Comparison of ENCODE assay signal across 19 mouse cellular contexts in the genomic region with DNA sequence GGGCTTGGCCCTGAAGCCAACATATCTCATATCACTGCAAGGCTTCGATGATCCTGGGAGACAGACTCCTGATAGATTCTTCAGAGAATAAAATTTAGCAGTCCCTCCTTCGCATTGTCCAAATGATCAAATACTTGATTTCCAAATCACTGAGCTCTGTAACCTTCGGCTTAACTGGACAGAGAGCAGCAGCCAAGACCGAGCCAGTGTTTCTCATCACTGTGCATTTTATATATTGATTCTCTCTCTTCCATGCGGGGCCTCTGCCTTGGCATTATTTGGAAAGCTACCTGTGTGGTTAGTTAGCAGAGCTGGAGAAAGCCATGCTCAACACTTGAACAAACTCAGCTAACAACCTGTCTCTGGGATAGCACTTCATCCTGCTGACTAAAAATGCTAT. TPM values are rescaled to one million over a fixed set of nuclear protein-coding genes. Genes with fewer than 3 reads are reported as not detected.
"Had no signal": no experiment of that assay in that cellular context is flagged by ENCODE, and none has a peak within 500 bp of the region (broad histone marks: within the 10 kb centered on the region; RNA-seq: fewer than 3 reads in every experiment).

No protein-coding gene starts in this region.

- H3K4me2 ChIP-seq: limb, embryonic 13.5 days; lung, embryonic 14.5 days; midbrain, embryonic 12.5 days; midbrain, embryonic 15.5 days had no signal

- H3K9ac ChIP-seq: limb, embryonic 13.5 days; liver, embryonic 14.5 days; liver, postnatal 0 days; lung, embryonic 14.5 days; midbrain, embryonic 12.5 days; midbrain, embryonic 15.5 days had no signal

- H3K27ac ChIP-seq: layer of hippocampus, adult 2 months; limb, embryonic 10.5 days; limb, embryonic 13.5 days; liver, embryonic 14.5 days; macrophage; midbrain, embryonic 12.5 days; midbrain, embryonic 15.5 days had no signal

- H3K4me3 ChIP-seq: layer of hippocampus, adult 2 months; limb, embryonic 10.5 days; limb, embryonic 13.5 days; midbrain, embryonic 12.5 days; midbrain, embryonic 15.5 days; myocyte had no signal

- DNase-seq: kidney, adult 9 months; kidney, postnatal 25 days; layer of hippocampus, adult 9-11 months; liver; liver, postnatal 0 days; lung, embryonic 14.5 days; thymus, adult 18-20 months; thymus, postnatal 36 days had no signal

- ATAC-seq: liver, postnatal 0 days; lung, postnatal 0 days; midbrain, embryonic 15.5 days had no signal

- H3K27me3 ChIP-seq: limb, embryonic 13.5 days; midbrain, embryonic 12.5 days; midbrain, embryonic 15.5 days had no signal

- H3K36me3 ChIP-seq: midbrain, embryonic 15.5 days had no signal

- H3K9me3 ChIP-seq: limb, embryonic 10.5 days; limb, embryonic 13.5 days; midbrain, embryonic 12.5 days; midbrain, embryonic 15.5 days had no signal

RNA-seq across cellular contexts. Expression of gene Bcar1, which starts 29.9 kb away (rescaled TPM):
- total RNA-seq: megakaryocyte, adult 5-6 weeks; monocyte, adult 5-6 weeks had no signal
